Mouse (Mus musculus) kidney, postnatal 36 days (tissue): ENCODE measurements around the gene Sccpdh.
A peak's percentile ranks its signal among the peaks of the same experiment; 100 is the strongest.
"Not testable (repeated sequence)": the region's sequence is repeated elsewhere in the genome, so short reads cannot be mapped to it uniquely, and the experiment has no call there.

ENCODE experiments used
- DNase-seq, 2 experiments: peaks; one replicate each; pipeline ENCODE4 v3.0.0; 2021 to 2022; ENCODE audit warnings: mixed read lengths in 2 of 2

The Sccpdh gene

DNA sequence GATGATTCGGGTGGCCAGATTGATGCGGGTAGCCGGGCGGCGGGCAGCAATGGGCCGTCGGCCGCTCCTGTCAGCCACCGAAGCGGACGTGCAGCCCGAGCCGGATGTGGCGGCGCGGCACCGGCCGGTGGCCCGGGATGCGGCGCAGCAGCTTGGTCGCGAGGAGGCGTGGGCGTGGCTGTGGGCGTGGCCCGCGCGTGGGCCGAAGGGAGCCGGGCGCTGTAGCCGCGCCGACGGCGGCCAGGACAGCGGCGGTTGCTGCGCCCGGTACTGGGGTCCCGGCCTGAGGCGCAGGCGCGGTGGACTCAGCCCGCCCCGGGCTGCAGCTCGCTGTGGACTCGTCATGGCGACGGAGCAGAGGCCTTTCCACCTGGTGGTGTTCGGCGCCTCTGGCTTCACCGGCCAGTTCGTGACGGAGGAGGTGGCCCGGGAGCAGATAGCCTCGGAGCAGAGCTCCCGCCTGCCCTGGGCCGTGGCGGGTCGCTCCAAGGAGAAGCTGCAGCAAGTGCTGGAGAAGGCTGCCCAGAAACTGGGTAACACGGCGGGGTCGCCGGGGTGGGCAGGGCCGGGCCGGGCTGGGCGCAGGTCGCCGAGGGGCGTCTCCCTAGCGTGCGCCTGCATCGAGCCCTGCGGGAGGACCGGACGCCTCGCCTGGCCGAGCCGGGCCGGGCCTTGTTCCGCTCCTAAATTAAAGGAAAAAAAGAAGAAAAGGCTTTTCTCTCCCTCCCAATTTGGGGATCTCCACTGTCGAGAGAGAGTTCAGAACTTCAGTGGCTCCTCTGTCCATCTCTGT is at the start of gene Sccpdh:
Gene Sccpdh, plus strand, starts transcription at position 198 of the 793 bp plus-strand sequence.
- DNase-seq = peak; percentile 89 to 96

DNA sequence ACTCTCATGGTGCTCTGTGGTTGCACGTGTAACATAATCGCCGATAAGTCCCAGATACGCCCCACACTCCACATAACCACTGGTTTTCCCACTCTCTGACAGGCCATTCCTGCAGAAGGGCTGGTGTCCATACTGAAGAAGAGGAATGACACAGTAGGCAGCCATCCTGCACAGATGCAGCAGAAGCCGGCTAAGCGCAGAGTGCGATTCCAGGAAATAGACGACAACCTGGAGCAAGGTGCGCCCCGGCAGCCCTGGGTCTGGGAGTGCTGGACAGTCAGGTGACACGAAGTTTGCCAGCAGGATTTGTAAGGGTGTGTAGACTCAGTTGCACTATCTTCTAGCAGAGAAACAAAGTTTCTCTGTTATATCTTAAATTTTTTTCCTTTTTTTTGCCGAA is 45.3 kb upstream of the Sccpdh start:
- DNase-seq = no peak

DNA sequence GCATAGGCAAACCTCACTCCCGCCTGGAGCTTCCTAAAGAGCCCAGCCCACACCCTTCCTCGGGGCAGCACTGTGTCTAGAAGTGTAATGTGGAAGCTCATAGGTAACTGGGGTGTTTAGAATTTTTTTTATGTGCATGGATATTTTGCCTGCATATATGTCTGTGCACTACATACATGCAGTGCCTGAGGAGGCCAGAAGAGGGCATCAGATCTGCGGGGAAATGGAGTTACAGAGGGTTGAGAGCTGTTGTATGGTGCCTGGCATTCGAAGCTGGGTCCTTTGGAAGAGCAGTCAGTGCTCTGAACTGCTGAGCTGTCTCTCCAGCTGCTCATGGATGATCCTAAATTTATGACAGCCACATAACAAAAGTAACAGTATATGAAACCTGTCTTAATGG is 44.4 kb upstream of the Sccpdh start:
- DNase-seq = peak; percentile 17 to 76

DNA sequence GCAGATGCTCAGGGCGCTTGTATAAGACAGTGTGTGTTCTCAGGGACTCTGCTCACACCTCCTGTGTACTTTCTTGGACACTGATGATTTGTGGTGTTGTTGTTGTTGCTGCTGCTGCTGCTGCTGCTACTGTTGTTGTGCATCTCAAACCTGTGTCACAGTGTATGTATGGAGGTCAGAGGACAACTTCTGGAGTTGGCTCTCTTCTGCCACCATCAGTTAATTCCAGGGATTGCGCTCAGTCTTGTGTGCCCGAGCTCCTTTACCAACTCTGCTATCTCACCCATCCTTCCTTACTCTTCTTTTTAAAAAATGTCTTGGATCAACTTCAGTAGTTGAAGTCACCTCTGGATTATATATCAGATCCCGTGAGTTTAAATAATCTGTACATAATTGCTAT is 43.7 kb upstream of the Sccpdh start:
- DNase-seq = peak; percentile 29 to 82

DNA sequence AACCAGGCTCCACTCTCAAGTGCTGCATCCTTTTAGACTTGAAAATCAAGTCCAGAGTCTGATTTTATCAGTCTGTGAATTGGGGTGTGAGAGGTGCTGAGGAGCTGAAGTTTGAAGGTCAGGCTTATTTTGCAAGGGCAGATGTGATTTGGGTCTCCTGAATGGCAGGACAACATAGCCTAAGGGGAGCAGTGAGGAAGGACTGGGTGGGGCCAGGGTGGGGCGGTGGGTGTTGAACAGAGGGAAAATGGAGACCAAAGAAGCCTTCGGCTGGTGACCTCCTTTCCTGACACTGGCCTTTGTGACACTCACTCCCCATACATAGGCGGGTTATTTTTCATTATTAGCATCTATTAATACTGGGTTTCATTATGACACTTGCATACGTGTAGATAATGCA is 40.2 kb upstream of the Sccpdh start:
- DNase-seq = no peak

DNA sequence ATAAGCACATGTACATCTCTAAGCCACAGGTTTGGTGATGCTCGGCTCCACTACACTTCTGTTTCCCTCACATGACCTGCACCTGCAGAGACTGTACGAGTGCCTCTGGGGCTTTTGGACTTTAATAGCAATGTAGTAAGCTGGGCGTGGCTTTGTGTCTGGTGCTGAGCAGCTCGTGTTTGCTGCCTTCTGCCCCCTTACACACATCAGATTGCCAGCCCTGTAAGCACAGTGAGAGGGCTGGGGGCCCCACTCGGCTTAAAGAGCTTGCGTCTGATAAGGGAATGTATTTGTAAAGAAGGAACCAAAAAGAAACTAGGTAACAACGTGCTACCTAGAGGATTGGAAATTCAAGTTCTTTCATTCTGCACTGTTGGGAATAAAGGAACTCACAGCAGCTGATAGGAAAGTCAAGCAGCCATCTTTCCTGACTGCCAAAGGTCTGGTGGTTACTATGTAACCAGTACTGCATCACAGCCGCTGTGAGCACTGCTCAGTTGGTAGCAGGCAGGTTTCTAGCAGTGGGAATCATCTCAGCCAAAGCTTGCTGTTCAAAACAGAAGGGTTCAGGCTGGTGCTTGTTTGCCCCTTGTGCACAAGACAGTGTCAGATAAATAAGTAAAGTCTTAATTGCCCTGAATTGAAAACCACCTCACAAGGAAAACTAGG is 39.4 kb upstream of the Sccpdh start:
- DNase-seq = no peak

DNA sequence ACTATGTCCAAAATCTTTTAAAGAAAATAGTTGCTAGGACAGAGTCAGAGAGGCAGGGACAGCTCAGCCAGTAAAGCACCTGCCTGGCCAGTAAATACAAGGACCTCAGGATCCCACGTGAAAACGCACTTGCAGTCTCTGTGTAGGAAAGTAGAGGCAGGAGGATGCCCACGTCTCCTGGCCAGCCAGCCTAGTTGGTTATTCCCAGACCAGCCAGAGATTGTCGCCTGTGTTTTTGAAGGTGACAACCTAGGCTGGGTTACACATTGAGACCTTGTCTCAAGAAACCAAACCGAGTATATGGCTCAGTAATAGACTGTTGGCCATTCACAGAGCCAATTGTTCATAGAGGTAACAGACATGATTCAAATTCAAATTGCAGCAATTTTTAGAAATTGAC is 38.7 kb upstream of the Sccpdh start:
- DNase-seq = no peak

DNA sequence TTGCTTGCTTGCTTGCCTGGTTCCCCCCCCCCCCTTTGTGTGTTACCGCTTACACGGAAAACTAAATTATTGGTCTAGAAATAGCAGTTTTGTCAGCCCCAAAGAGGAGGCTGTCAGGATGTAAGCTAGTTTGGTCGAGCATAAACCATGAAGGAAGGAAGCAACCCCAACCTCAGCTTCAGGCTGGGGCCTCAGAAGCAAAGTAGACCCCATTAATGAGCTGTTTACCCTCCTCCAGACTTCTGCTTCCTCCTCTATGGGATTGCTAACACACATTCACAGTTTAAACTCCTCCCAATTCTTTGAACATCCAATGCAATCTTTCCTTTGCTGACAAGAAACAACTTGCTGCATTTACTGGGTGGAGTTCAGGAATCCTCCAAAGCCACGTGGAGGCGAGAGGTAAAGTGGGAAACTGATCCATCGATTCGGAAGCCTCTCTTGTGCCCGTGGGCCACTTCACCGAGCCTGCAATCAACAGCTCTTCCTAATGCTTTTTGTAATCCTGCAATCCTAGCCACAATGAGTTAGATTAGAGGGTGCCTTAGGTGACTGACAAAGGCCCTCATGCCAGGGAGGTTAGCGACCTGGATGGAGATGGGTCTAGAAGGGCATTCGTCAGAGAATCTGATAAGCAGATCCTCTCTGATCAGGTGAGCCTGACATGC is 35.1 kb upstream of the Sccpdh start:
- DNase-seq = no peak

DNA sequence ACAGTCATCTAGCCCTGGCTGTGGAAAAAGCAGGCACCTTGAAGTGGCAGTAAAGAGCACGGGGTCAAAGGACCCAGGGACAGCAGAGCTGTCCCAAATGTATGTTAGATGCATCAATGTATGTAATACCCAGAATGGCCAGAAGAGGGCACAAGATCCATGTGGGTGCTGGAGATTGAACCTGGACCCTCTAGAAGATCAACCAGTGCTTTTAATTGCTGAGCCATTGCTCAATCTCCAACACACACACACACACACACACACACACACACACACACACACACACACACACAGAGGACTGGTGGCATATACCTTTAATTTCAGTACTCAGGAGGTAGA is 34.6 kb upstream of the Sccpdh start:
- DNase-seq = peak; percentile 31 to 45

DNA sequence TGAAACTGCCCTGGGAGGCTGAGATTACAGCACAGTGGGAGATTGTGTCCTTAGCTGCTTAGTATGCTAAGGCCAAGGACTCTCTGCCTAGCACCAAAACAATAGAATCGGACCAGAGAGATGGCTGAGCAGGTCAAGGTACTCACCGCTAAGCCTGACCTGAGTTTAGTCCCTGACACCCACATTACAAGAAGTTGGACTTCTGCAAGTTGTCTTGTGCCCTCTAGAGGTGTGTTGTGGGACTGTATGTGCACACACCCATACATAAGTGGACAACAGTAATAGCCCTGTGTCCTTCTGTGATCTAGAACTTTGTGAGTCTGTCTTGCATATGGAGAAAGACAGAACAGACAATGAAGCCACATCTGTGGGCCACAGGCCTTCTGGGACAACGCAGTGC is 33.9 kb upstream of the Sccpdh start:
- DNase-seq = no peak

DNA sequence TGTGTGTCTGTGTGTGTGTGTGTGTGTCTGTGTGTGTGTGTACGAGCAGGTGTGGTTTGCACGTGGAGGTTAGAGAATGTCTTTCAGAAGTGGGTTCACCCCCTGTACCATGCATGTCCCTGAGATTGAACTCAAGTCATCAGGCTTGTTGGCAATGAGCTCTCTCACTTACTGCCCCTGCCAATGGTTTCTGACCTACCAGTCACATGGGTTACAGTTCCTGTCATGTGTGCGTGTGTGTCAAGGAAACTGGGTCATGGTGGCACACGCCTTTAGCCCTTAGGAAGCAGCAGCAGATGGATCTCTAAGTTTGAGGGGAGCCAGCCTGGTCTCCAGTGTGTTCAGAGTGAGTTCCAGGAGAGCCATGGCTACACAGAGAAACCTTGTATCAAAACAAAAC is 25.3 kb upstream of the Sccpdh start:
- no peak for DNase-seq

DNA sequence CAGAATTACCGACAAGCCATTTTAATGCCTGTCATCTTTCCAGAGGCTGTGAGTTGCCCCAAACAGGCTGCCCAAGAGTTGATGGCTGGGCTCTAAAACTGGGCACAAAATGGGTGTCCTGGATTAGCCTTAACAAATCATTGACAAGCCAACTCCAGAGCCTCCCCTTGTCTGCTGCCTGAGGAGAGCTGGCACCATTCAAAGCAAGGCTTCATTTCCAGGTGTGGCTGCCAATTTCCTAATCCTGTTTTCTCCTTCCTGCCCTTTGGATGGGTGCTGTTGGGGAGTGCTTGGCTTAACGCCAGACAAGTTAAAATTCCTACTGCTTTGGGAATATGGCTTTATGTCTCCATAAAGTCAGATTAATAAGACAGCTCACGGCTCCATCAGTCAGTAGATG is 23.9 kb upstream of the Sccpdh start:
- peak; percentile 22 to 36 for DNase-seq

DNA sequence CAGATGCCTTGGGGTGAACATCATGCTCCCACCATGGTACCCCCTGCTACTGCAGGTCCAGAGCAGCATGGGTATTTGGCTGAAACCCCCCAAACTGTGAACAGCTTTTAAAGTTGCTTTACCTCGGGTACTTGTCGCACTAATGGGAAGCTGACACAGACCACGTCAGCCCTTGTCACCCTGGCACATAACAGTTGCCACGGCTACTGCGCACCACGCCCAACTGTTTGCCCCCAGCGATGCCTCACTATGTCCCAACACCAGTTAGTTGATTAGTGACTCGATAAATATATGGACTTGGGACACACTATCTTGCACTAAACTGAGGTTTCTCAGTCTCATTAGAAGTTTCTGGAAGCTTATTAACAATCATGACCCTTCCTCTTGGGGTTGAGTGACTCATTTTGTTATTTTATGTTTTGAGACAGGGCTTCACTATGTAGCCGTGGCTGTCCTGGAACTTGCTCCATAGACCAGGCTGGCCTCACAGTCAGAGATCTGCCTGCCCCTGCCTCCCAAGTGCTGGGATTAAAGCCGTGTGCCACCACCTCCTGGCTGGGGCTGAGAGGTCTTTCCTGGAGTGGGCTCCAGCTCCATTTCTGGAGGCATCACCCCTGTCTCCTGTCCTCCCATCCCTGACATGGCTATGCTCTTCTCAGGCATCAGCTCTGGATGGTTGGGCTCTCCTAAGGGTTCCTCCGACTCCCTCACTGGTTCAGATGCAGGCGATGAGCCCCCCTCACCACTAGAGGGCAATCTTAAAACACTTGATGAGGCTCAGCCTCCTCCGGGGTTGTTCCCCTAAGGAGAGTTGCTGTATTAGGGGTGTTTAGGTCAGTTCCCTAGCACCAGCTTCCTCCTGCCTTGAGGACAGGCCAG is 22.7 kb upstream of the Sccpdh start:
- peak; percentile 79 to 86 for DNase-seq

DNA sequence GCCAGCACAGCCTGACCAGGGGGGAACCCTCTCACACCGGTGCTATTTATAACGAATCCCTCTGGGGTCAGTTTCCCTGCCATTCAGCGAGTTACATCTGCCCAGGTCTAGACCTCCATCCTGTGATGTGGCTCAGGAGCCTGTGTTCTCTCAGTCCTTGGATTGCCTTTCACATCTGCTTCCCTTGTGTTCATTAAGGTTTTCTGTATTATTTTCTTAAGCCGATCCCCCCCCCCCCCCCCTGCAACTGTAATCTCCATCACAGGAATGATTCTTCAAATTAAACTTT is 22.1 kb upstream of the Sccpdh start:
- DNase-seq = no peak

DNA sequence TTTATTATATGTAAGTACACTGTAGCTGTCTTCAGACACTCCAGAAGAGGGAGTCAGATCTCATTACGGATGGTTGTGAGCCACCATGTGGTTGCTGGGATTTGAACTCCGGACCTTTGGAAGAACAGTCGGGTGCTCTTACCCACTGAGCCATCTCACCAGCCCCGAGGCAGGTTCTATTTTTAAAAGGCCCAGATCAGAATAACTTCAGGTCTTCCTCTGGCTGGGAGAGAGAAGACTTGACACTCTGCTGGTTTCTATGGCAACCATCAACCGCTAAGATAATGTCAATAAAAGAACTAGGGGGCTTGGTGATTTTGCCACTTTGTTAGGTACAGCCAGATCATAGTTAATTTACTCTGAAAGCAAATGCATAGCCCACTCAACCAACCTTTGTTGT is 19.3 kb upstream of the Sccpdh start:
- not testable (repeated sequence) for DNase-seq

DNA sequence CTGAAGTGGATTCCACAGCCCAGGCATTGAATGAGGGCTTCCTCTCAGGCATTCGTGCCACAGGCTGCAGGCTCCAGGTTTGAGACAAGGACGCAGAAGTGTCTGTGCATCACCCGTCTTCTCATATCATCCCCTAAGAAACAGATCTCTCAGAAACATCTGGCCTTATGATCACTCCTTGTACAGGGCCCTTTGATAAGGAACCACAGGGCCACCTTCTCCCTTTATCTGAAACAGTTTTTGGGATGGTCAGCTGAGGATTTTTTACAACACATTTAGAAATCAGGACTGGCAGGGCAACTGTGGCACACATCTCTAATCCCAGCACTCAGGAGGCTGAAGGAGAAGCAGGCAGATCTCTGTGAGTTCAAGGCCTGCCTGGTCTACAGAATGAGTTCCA is 18.7 kb upstream of the Sccpdh start:
- DNase-seq = no peak

DNA sequence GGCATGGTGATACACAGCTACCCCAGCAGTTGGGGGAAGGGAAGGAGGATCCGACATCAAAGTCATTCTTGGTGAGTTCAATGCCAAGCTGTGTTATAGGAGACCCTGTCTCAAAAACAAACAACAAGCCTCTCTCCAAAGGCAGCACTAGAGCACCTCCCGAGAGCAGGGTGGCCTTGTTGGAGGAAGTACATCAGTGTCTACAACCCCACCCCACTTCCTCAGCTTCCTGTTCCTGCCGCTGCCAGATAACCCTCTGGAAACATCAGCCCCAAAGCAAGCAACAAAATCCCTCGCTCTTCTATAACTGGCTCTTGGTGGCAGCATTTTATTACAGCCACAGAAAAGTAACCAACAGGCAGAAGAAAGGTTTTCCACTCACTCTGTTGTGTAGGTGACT is 17.7 kb upstream of the Sccpdh start:
- no peak for DNase-seq

DNA sequence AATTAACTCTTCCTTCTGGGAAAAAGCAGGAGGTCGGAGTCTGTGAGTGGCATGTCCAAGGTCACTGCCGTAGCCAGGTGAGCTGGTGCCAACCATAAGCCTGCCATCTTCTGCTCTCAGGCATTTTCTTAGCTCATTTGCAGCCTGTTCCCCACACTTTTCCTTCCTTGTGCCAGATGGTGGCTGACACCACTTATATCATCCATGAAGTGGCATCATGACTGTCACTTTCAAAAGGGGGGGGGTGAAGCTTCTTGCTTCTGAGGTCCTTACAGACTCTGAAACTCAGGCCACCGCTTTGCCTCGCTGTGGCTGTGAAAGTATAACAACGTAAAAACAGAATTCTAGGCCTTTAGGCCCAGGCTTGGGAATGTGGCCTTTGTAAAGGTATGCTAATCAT is 16.8 kb upstream of the Sccpdh start:
- DNase-seq = no peak

DNA sequence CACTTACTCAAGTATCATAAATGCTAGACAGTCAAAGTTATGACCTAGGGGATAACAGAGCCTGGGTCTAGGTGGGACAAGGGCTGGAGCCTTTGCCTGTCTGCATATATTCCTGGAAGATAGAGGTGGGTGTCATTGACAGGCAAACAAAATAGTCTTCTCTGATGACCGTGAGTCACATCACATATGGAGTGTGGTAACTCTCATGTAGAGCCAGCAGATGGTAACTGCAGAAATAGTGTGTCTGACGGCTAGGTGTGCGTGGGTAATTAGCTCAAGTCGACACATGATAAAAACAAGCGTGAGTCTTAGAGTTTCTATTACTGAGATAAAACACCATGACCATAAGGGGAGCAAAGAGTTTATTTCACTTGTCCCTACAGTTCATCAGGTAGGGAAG is 4.9 kb upstream of the Sccpdh start:
- DNase-seq = no peak

DNA sequence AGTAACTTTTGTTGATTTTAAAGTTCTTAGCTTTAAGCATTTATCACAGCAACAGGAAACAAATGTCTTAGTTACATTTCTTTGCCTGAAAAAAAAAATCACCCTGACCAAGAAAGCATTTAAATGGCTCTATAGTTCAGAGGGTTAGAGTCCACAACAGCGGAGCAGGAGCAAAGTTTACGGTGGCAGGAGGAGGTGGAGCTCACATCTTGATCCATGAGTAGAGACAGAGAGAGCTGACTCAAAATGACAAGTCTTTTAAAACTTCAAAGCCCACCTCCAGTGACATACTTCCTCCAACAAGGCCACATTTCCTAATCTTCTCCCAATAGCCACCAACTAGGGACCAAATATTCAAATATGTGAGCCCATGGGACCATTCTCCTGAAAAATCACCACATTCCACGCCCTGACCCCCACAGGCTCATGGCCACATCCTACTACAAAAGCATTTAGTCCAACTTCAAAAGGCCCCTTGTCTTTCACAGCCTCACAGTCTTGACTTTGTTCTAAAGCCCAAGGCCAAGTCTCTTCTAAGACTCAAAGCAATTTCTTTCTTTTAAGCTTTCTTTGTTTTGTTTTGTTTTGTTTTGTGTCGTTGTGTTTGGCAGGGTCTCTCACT is 3.6 kb upstream of the Sccpdh start:
- DNase-seq = peak in 1 of 2 experiments; percentile 24

DNA sequence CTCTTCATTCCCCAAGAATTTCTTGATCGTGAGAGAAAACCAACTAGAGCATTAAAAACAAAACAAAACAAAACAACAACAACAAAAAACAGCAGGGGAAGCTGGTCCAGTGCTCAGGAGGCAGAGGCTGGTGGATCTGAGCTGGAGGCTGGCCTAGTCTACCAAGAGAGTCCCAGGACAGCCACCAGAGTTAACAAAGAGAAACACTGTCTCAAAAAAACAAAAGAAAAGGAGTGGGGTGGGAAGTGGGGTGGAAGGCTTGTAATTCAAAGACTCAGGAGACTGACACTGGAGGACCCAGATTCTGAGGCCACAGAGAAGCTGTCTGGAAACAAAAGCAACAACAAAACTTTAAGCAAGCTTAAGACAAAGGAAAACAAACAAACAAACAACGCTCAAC is 1.0 kb upstream of the Sccpdh start:
- no peak for DNase-seq

DNA sequence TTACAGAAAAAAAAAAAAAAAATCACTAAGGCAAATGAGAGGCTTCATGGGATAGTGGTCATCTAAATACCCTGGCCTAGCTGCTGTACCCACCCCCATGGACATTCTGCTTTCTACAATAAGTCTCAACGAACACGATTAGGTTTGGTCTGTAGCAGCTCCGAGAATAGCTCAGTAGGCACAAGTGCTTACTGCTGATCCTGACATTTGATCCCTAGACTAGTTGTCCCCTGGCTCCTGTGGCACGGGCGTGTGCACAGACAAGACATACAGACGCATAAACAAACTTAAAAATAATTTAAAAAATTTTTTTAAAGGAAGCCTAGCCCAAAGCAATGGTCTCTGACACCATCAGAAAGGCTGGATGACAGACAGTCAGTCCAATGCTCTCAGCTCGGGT is 560 bp upstream of the Sccpdh start:
- no peak for DNase-seq
